8 mouse cellular contexts compared by ENCODE assay signal in genomic region chr16:95990462-95991121, GRCm38 (mm10). TPM values are rescaled to one million over a fixed set of nuclear protein-coding genes. Genes with fewer than 3 reads are reported as not detected.
DNase-seq lines count a peak whose midpoint lies in the region; ATAC-seq and TF ChIP-seq lines count a peak whose summit lies in the region.

Gene Psmg1, minus strand, starts transcription at chr16:95990960.

- peak within 1 kb of the TSS; percentile 67 for H3K4me2 ChIP-seq in embryonic facial prominence, embryonic 13.5 days
- peak within 1 kb of the TSS; percentile 73 for H3K4me2 ChIP-seq in limb, embryonic 13.5 days (replicated peaks)
- H3K4me2 ChIP-seq in midbrain, embryonic 16.5 days (ENCODE audit: low read length) = peak within 1 kb of the TSS; percentile 75

- no peaks in the 10 kb centered on the region for H3K9me3 ChIP-seq in embryonic facial prominence, embryonic 13.5 days
- no peaks in the 10 kb centered on the region for H3K9me3 ChIP-seq in limb, embryonic 13.5 days
- no peaks in the 10 kb centered on the region for H3K9me3 ChIP-seq in midbrain, embryonic 16.5 days (replicated peaks; ENCODE audit: control insufficient read depth, low read length, poor library complexity, severe bottlenecking)

- intact Hi-C loops in heart, adult 2 months (cut with DNase I) = loop anchor here (2.0 to 5.0 kb wide), 2 partner anchors 92 to 157 kb away; partner anchors contain the start of genes Brwd1 and Wrb

- under 1% methylated on average over 62 of the region's 62 CpGs for WGBS in embryonic facial prominence, embryonic 13.5 days
- 1% methylated on average over 60 of the region's 62 CpGs for WGBS in heart, adult 2 months
- under 1% methylated on average over 61 of the region's 62 CpGs for WGBS in limb, embryonic 13.5 days
- under 1% methylated on average over 58 of the region's 62 CpGs for WGBS in midbrain, embryonic 16.5 days

- peak within 1 kb of the TSS; percentile 92 for H3K9ac ChIP-seq in embryonic facial prominence, embryonic 13.5 days
- peak within 1 kb of the TSS; percentile 82 for H3K9ac ChIP-seq in heart, adult 2 months (ENCODE audit: low read depth, low read length)
- peak within 1 kb of the TSS; percentile 88 for H3K9ac ChIP-seq in limb, embryonic 13.5 days
- H3K9ac ChIP-seq in midbrain, embryonic 16.5 days (ENCODE audit: low read depth, low read length) = peak within 1 kb of the TSS; percentile 87

- peak; percentile 32 for TF ChIP-seq CTCF in heart, adult 2 months (IDR thresholded peaks at IDR 0.05)

- DNase-seq in 3134 (ENCODE audit: extremely low read depth, insufficient read length, low spot score) = peak; percentile 95
- DNase-seq in adrenal gland, postnatal 36 days = peak; percentile 96
- peak; percentile 95 to 99 for DNase-seq in heart, adult 2 months
- peak; percentile 93 to 97 for DNase-seq in kidney, adult 8-10 months
- peak; percentile 98 to 99 for DNase-seq in spleen, postnatal 10 days (ENCODE audit: low spot score in 2 of 2)

- H3K27ac ChIP-seq in embryonic facial prominence, embryonic 13.5 days = peak within 1 kb of the TSS; percentile 94
- peak within 1 kb of the TSS; percentile 89 for H3K27ac ChIP-seq in heart, adult 2 months
- H3K27ac ChIP-seq in limb, embryonic 13.5 days = peak within 1 kb of the TSS; percentile 91
- peak within 1 kb of the TSS; percentile 80 for H3K27ac ChIP-seq in midbrain, embryonic 16.5 days (ENCODE audit: low read length)

- H3K27me3 ChIP-seq in embryonic facial prominence, embryonic 13.5 days = no peaks in the 10 kb centered on the region
- H3K27me3 ChIP-seq in heart, adult 2 months (ENCODE audit: control insufficient read depth, insufficient read depth, low read length) = no peaks in the 10 kb centered on the region
- no peaks in the 10 kb centered on the region for H3K27me3 ChIP-seq in limb, embryonic 13.5 days
- H3K27me3 ChIP-seq in midbrain, embryonic 16.5 days (ENCODE audit: control insufficient read depth, insufficient read depth, low read depth, low read length) = no peaks in the 10 kb centered on the region

- peak; percentile 50; the same call in 1 of the 2 replicates for TF ChIP-seq EP300 in heart, adult 2 months (IDR thresholded peaks at IDR 0.05; ENCODE audit: insufficient read depth, low read depth, low read length)

- H3K36me3 ChIP-seq in embryonic facial prominence, embryonic 13.5 days = peaks cover 42% of the 10 kb centered on the region
- H3K36me3 ChIP-seq in heart, adult 2 months (ENCODE audit: control insufficient read depth, insufficient read depth, low read length) = no peaks in the 10 kb centered on the region; the same call in none of the 2 replicates
- peaks cover 51% of the 10 kb centered on the region for H3K36me3 ChIP-seq in limb, embryonic 13.5 days
- peaks cover 11% of the 10 kb centered on the region; the same call in 1 of the 2 replicates for H3K36me3 ChIP-seq in midbrain, embryonic 16.5 days (ENCODE audit: control insufficient read depth, insufficient read depth, low read length)

- no peaks in the 10 kb centered on the region for H3K79me2 ChIP-seq in heart, adult 2 months (replicated peaks; ENCODE audit: control insufficient read depth, insufficient read depth, low read length)

- TF ChIP-seq POLR2A in heart, adult 2 months (IDR thresholded peaks at IDR 0.05; ENCODE audit: insufficient read depth, low read depth, low read length) = peak; percentile 93

- peak; percentile 89 for ATAC-seq in embryonic facial prominence, embryonic 13.5 days (ENCODE audit: insufficient number of reproducible peaks, insufficient read depth, low FRiP score, low TSS enrichment, low read depth)
- ATAC-seq in limb, embryonic 13.5 days (ENCODE audit: low FRiP score, low read depth) = peak; percentile 93
- ATAC-seq in midbrain, embryonic 16.5 days = peak; percentile 95

- peaks cover 17% of the 10 kb centered on the region for H3K4me1 ChIP-seq in embryonic facial prominence, embryonic 13.5 days
- no peaks in the 10 kb centered on the region for H3K4me1 ChIP-seq in heart, adult 2 months (ENCODE audit: control insufficient read depth, insufficient read depth, low read length)
- peaks cover 19% of the 10 kb centered on the region for H3K4me1 ChIP-seq in limb, embryonic 13.5 days
- H3K4me1 ChIP-seq in midbrain, embryonic 16.5 days (ENCODE audit: control insufficient read depth, insufficient read depth, low read length) = peaks cover 9% of the 10 kb centered on the region

- peak within 1 kb of the TSS; percentile 78 for H3K4me3 ChIP-seq in embryonic facial prominence, embryonic 13.5 days
- peak within 1 kb of the TSS; percentile 79 for H3K4me3 ChIP-seq in heart, adult 2 months
- H3K4me3 ChIP-seq in limb, embryonic 13.5 days = peak within 1 kb of the TSS; percentile 80
- H3K4me3 ChIP-seq in midbrain, embryonic 16.5 days (ENCODE audit: low read depth, low read length) = peak within 1 kb of the TSS; percentile 80

RNA-seq across cellular contexts. Expression of gene Psmg1, which starts in this region (rescaled TPM):
- 10 to 100 TPM; 30.0 to 38.4 TPM for total RNA-seq in adrenal gland, postnatal 36 days (2021)
- 87.5 and 91.7 TPM in 2 replicates for polyA plus RNA-seq in embryonic facial prominence, embryonic 13.5 days (2015; fragmentation: Nextera tagmentation; extraction: Ambion mirVana)
- 10 to 100 TPM; 24.7 to 25.0 TPM for total RNA-seq in heart, adult 2 months (2021)
- polyA plus RNA-seq in heart, adult 2 months (2012; rRNA removed) = 24.4 and 40.0 TPM in 2 replicates
- 87.1 and 95.2 TPM in 2 replicates for polyA plus RNA-seq in limb, embryonic 13.5 days (2015; fragmentation: Nextera tagmentation; extraction: Ambion mirVana)
- polyA plus RNA-seq in midbrain, embryonic 16.5 days (2015; fragmentation: Nextera tagmentation; extraction: Ambion mirVana) = 61.6 and 68.3 TPM in 2 replicates

Comparison
In these comparisons a context has a peak if more than half of its experiments do, and no peak if none do; other contexts are left out.
1. Peak in every context shown above with its lines: DNase-seq, ATAC-seq, H3K4me3 ChIP-seq and H3K27ac ChIP-seq.